Mouse (Mus musculus) monocyte, adult 5-6 weeks (primary cell): ENCODE measurements around the gene Csf2ra. TPM values are rescaled to one million over a fixed set of nuclear protein-coding genes. Genes with fewer than 3 reads are reported as not detected.
"Not testable (repeated sequence)": the region's sequence is repeated elsewhere in the genome, so short reads cannot be mapped to it uniquely, and the experiment has no call there.

Experiments used
- ATAC-seq: fragments of 153-309, 156-312 bp; replicated peaks from 2 replicates; pipeline ENCODE4 v1.8.0; 2017; ENCODE audit warnings: mild to moderate bottlenecking; ENCODE audit not compliant: low TSS enrichment, insufficient number of reproducible peaks, severe bottlenecking, poor library complexity, low FRiP score
- total RNA-seq: library from RNA; stranded (forward); fragments of 200-1000, 200-491, 200-594 nt; gene quantifications from 3 replicates; pipeline ENCODE4 v1.2.3, GENCODE M21; 2017

Gene Csf2ra
- total RNA-seq, 1 experiment from 2014 or later: 148 TPM

GRCm38 (mm10) chr19:61226401-61226927, 1.8 kb downstream of the Csf2ra start:
- ATAC-seq: no peak; the same call in 1 of the 2 replicates

DNA sequence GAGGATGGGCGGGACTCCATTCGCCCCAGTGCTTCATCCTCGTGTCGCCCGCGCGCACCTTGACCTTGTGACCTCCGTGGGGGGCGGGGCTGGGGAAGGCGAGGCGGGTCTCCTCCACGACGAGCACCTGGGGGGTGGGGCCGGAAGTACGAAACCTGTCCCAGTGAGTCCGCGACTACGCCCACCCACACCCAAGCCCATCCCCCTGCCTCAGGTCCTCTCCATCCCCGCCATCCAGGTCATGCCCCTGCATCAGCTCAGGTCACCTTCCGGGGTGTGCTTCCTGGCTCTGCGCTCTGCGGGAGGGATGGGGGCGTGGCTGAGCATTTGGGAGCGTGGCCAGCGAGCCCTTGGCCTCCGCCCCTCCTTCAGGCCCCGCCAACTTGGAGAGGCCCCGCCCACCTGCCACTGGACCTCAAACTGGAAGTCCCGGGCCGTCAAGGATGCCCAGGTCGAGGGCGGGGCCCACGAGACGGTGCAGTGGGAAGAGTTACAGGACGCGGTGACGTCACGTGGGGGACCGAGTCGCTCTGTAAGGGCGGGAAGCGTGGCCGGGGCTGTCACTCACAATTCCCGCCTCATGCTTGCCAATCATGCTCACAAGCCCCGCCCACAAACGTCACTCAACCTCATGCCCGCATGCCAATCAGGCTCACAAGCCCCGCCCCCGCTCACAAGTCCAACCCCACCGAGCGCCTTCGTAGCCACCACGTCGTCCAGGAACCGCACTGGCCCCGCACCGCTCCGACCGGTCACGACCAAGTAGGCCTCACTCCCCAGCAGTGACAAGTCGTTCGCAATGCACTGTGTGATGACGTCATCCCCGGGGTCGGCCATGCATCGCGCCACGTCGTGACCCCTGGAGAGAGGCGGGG, 2.5 kb downstream of the Csf2ra start:
- ATAC-seq: no peak

DNA sequence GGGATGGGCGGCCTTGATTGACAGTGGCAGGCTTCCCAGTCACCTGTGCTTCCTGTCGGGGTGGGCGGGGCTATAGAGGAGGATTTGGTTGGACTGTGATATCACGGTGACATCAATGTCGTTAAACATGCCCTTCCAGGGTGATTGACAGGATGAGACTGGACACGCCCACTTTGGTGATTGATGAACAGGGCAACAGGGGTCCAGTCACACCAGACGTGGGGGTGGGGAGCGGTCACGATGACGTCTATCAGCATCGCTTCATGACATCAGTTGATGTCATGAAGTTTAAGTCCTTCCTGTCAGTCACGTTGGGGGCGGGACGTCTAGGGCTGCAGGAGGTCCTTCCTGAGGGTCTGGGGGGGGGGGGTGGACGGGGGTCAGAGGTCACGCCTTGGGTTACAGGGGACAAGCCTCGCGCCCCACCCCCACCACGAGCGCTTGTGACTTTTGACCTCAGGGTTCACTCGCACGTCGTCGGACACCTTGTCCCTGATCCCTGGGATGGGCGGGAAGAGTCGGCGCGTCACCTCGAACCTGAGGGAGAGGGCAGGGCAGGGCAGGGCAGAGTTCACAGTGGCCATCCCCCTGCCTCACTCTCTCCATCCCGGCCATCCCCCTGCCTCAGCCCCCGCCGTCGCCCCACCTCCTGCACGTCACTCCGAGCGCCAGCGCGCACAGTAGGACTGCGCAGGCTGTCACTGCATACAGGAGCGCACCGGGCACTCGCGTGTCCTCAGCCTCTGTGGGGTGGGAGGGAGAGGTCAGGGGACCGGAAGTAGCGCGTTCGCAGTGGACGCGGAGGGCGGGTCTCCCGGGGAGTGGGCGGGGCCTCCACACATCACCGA, 3.3 kb downstream of the Csf2ra start:
- no peak for ATAC-seq

DNA sequence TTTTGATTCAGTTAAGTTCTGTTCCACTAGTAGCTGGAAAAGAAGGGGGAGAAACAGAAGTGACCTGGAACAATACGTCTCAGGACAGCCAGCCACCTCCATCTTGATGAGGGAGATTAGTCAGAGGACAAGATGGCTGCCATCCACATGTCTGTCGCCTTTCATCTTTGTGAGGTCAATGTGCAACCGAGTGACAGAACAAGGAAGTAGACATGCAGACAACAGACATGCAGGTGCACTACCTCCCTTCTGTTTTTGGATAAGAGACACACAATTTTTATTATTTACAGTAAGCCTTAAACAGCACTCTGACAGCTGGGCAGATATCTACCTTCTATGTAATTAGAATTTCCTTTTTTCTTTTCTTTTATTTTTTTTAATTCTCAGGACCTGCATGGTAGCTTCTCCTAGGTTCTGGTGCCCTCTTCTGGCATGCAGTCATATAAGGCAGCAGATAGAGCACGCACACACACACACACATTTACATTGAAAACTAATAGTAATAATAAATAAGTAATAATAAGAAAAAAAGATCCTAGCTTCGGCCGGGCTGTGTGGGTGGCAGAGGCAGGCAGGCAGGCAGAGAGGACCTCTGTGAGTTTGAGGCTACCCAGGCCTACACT, 4.4 kb downstream of the Csf2ra start:
- ATAC-seq: no peak

GRCm38 (mm10) chr19:61207506-61207905, 20.7 kb downstream of the Csf2ra start:
- ATAC-seq: not testable (repeated sequence)

DNA sequence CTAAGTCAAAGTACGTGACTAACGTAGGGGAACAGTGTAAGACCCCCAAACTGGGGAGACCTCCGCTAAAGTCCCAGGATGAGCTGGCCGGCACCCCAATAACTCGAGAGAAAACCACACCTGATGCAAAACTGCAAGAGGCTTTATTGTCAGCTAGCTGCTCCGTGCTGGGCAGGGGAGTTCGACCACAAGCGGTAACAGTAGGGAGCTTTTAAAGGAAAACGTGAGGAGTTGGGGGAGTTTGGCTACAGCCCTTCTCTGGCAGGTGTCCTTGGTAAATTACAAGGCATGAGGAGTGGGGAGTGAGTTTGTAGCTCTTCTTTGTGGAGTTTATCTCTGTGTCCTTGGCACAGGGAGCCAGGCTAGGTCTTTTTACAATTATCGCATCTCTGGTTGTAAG, 28.4 kb downstream of the Csf2ra start:
- ATAC-seq: no peak

- no peak for ATAC-seq
These were observed 28.9 kb downstream of the Csf2ra start for GRCm38 (mm10) chr19:61199316-61199715.

GRCm38 (mm10) chr19:61183590-61183989, 44.6 kb downstream of the Csf2ra start, which contains the start of gene Gm6020:
Gene Gm6020 (plus strand): TSS chr19:61183890.
- not testable (repeated sequence) for ATAC-seq

DNA sequence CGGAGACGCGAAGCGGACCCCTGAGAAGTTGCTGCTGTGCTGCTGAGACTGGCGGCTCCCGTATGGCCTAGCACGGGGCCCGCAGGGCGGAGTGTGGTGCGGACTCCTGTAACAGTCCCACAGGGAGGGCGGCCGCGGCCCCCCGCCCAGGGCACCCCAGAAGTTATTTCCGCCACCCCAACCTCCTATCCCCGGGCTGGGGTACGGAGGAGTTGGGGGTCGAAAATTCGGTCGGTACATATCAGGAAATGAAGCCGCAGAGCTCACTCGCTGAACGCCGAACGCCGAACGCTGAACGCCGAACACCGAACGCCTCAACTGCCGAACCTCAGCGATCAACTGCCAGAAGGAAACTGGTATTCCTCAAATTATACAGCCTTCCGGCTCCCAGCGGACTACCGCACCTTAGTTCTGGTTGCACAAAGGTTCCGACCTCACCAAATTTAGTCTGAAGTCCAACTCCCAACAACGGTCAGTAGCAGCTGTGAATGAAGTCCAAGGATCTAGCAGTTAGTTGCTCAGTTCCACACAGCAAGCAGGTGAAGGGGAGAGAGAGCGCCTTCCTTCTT, 52.4 kb downstream of the Csf2ra start, which contains the start of gene Gm7102:
Gene Gm7102, minus strand, starts transcription at position 554 of the 569 bp plus-strand sequence.
- no peak for ATAC-seq

Other genes with a start within 250 kb of the Csf2ra start
- 44.0 to 64.0 TPM (median 54.8 TPM) in 3 replicates for gene Zfp950, start 87.6 kb downstream of the Csf2ra start, total RNA-seq
- not detected in 3 replicates for gene Gm7102, start 52.1 kb downstream of the Csf2ra start, total RNA-seq
- gene Gm6020, start 44.5 kb downstream of the Csf2ra start, total RNA-seq: not detected in 3 replicates
- not detected in 3 replicates for gene Gm21060, start 68.6 kb upstream of the Csf2ra start, total RNA-seq